Comparison of ENCODE assay signal across 8 mouse cellular contexts in genomic region chr12:58538305-58538719, GRCm38 (mm10).
A peak's percentile ranks its signal among the peaks of the same experiment; 100 is the strongest.
DNase-seq lines count a peak whose midpoint lies in the region; ATAC-seq and TF ChIP-seq lines count a peak whose summit lies in the region.

No protein-coding gene starts in this region.

- no peak for TF ChIP-seq POLR2A in thymus, adult 2 months (IDR thresholded peaks at IDR 0.05; ENCODE audit: control insufficient read depth, extremely low read depth, insufficient read depth, low read length, poor library complexity)

- H3K9ac ChIP-seq in limb, embryonic 13.5 days = no peak overlapping the region
- H3K9ac ChIP-seq in heart, postnatal 0 days (replicated peaks; ENCODE audit: low read depth, low read length) = no peak overlapping the region

- peaks cover 9% of the 10 kb centered on the region for H3K4me1 ChIP-seq in limb, embryonic 13.5 days
- no peaks in the 10 kb centered on the region for H3K4me1 ChIP-seq in limb, embryonic 10.5 days
- H3K4me1 ChIP-seq in heart, postnatal 0 days (ENCODE audit: control insufficient read depth, insufficient read depth) = no peaks in the 10 kb centered on the region
- no peaks in the 10 kb centered on the region for H3K4me1 ChIP-seq in thymus, adult 2 months (replicated peaks; ENCODE audit: control insufficient read depth, insufficient read depth, low read length)

- TF ChIP-seq EP300 in heart, postnatal 0 days (IDR thresholded peaks at IDR 0.05; ENCODE audit: low read depth) = peak; percentile 87

- no peak overlapping the region for H3K4me3 ChIP-seq in limb, embryonic 13.5 days
- H3K4me3 ChIP-seq in limb, embryonic 10.5 days = no peak overlapping the region
- H3K4me3 ChIP-seq in heart, postnatal 0 days (ENCODE audit: low read depth, low read length) = 0 out of 2 replicates have a peak overlapping the region, but pooled peaks have one; percentile 12
- H3K4me3 ChIP-seq in thymus, adult 2 months (ENCODE audit: control insufficient read depth, insufficient read depth, low read length) = no peak overlapping the region

- H3K36me3 ChIP-seq in limb, embryonic 13.5 days = no peaks in the 10 kb centered on the region
- H3K36me3 ChIP-seq in limb, embryonic 10.5 days = no peaks in the 10 kb centered on the region
- no peaks in the 10 kb centered on the region for H3K36me3 ChIP-seq in heart, postnatal 0 days (replicated peaks; ENCODE audit: control insufficient read depth, insufficient read depth, low read length)
- H3K36me3 ChIP-seq in thymus, adult 2 months (ENCODE audit: control insufficient read depth, insufficient read depth, low read length) = no peaks in the 10 kb centered on the region

- peak overlapping the region; percentile 49; the same call in 1 of the 2 replicates for H3K27ac ChIP-seq in limb, embryonic 13.5 days
- no peak overlapping the region for H3K27ac ChIP-seq in limb, embryonic 10.5 days
- H3K27ac ChIP-seq in heart, postnatal 0 days (ENCODE audit: low read depth) = peak overlapping the region; percentile 39; the same call in 1 of the 2 replicates
- H3K27ac ChIP-seq in thymus, adult 2 months (ENCODE audit: control insufficient read depth, insufficient read depth, low read length) = no peak overlapping the region

- no peak for TF ChIP-seq CTCF in heart, postnatal 0 days (IDR thresholded peaks at IDR 0.05; ENCODE audit: low read depth)
- TF ChIP-seq CTCF in thymus, adult 2 months (IDR thresholded peaks at IDR 0.05; ENCODE audit: borderline replicate concordance, control insufficient read depth, extremely low read depth, insufficient read depth, low read length, poor library complexity) = no peak

- ATAC-seq in limb, embryonic 13.5 days (ENCODE audit: low FRiP score, low read depth) = peak; percentile 82
- peak; percentile 83 for ATAC-seq in heart, postnatal 0 days (ENCODE audit: insufficient read depth, low read depth)
- peak; percentile 97 for ATAC-seq in megakaryocyte progenitor cell, adult 5-6 weeks (replicated peaks; ENCODE audit: poor library complexity)

- no peak for DNase-seq in limb, embryonic 10.5 days (ENCODE audit: low spot score)
- peak; percentile 13 for DNase-seq in c-Kit-positive CD71-negative TER-119-negative erythroid progenitor cells, embryonic 14.5 days (ENCODE audit: low read depth)
- DNase-seq in heart, postnatal 0 days (ENCODE audit: low spot score) = peak; percentile 83
- no peak for DNase-seq in thymus, adult 2 months
- DNase-seq in right cerebral cortex, postnatal 10 days (ENCODE audit: low spot score in 2 of 2) = no peak
- no peak for DNase-seq in spleen, postnatal 36 days (ENCODE audit: low spot score in 2 of 2)

- WGBS in limb, embryonic 13.5 days = 30% methylated on average over 5 of the region's 5 CpGs
- WGBS in limb, embryonic 10.5 days = 78% methylated on average over 5 of the region's 5 CpGs
- 2% methylated on average over 5 of the region's 5 CpGs for WGBS in heart, postnatal 0 days
- 24% methylated on average over 5 of the region's 5 CpGs for WGBS in thymus, adult 2 months

- H3K4me2 ChIP-seq in limb, embryonic 13.5 days (replicated peaks) = peak overlapping the region; percentile 28
- H3K4me2 ChIP-seq in heart, postnatal 0 days (ENCODE audit: low read depth, low read length) = peak overlapping the region; percentile 46

- H3K9me3 ChIP-seq in limb, embryonic 13.5 days = no peaks in the 10 kb centered on the region
- no peaks in the 10 kb centered on the region for H3K9me3 ChIP-seq in limb, embryonic 10.5 days (replicated peaks)
- H3K9me3 ChIP-seq in heart, postnatal 0 days (replicated peaks; ENCODE audit: control insufficient read depth, low read length) = no peaks in the 10 kb centered on the region

- no peaks in the 10 kb centered on the region for H3K27me3 ChIP-seq in limb, embryonic 13.5 days
- no peaks in the 10 kb centered on the region for H3K27me3 ChIP-seq in limb, embryonic 10.5 days (ENCODE audit: low read depth, poor library complexity, severe bottlenecking)
- H3K27me3 ChIP-seq in heart, postnatal 0 days (ENCODE audit: control insufficient read depth, insufficient read depth, low read length) = no peaks in the 10 kb centered on the region
- no peaks in the 10 kb centered on the region for H3K27me3 ChIP-seq in thymus, adult 2 months (ENCODE audit: control insufficient read depth, insufficient read depth, low read length)

Comparison
In these comparisons a context has a peak if more than half of its experiments do, and no peak if none do; other contexts are left out.
1. H3K27ac ChIP-seq: peak in limb, embryonic 13.5 days (single experiment) and heart, postnatal 0 days (single experiment); none in limb, embryonic 10.5 days (single experiment) and thymus, adult 2 months (single experiment).
2. DNase-seq: peak in c-Kit-positive CD71-negative TER-119-negative erythroid progenitor cells, embryonic 14.5 days (single experiment) and heart, postnatal 0 days (single experiment); none in limb, embryonic 10.5 days (single experiment), thymus, adult 2 months (single experiment), right cerebral cortex, postnatal 10 days (0 of 2) and spleen, postnatal 36 days (0 of 2).
3. Peak in every context shown above with its lines, with median percentiles within 50 percentile points of each other: ATAC-seq.